In the genomic region with DNA sequence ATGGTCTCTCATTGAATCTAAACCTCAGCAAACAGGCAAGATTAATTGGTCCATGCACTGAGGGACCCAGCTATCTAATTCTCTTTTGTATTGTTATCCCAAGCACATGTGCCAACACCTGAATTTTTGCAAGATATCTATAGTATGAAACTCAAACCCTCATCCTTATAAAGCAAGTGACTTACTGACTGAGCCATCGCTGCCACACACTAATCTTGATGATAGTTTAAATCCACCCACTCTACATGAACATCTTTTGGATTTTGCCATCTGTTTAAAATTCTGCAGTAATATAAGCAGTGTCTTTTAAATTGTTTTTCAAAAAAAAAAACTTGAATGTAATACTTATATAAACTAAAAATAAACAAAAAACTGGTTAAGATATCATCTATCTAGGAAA, we compare ENCODE assay signal across 24 mouse cellular contexts.
DNase-seq lines count a peak whose midpoint lies in the region; TF ChIP-seq lines count a peak whose summit lies in the region.
"Had no signal": no experiment of that assay in that cellular context is flagged by ENCODE, and none has a peak within 500 bp of the region (broad histone marks: within the 10 kb centered on the region; RNA-seq: fewer than 3 reads in every experiment).

No protein-coding gene starts in this region.

- DNase-seq in frontal cortex, adult 2 months (ENCODE audit: extremely low spot score in 1 of 2, low spot score in 1 of 2) = peak; percentile 19 to 39
- DNase-seq in frontal cortex, postnatal 25 days (ENCODE audit: low spot score in 2 of 2) = no peak
- DNase-seq in left cerebral cortex, adult 2 months (ENCODE audit: extremely low spot score in 1 of 2, low spot score in 2 of 2) = no peak
- no peak for DNase-seq in left cerebral cortex, adult 8-10 months (ENCODE audit: low spot score in 2 of 2)
- DNase-seq in brain, adult 2 months (ENCODE audit: low read depth, low spot score) = peak; percentile 60
- DNase-seq in heart, adult 8-10 months (ENCODE audit: low spot score) = no peak
- DNase-seq: adrenal gland, postnatal 10 days; adrenal gland, postnatal 36 days; B cell, adult 2 months; cerebellum, adult 11 months; cerebellum, adult 2 months; cerebellum, adult 9-11 months; cerebellum, postnatal 25 days; embryo, embryonic 11 days; gastrocnemius, postnatal 10 days; gastrocnemius, postnatal 36 days; heart, adult 2 months had no signal

- intact Hi-C loops in left cerebral cortex, adult 2 months (cut with DNase I) = no loop called here

- TF ChIP-seq CTCF in left cerebral cortex, adult 2 months (IDR thresholded peaks at IDR 0.05) = no peak

- peak overlapping the region; percentile 67 for H3K27ac ChIP-seq in left cerebral cortex, adult 2 months
- H3K27ac ChIP-seq: embryonic facial prominence, embryonic 10.5 days; embryonic facial prominence, embryonic 13.5 days; forebrain, embryonic 12.5 days; forebrain, embryonic 15.5 days; heart, adult 2 months; hindbrain, embryonic 12.5 days; hindbrain, embryonic 15.5 days had no signal

- H3K4me3 ChIP-seq in left cerebral cortex, adult 2 months = no peak overlapping the region
- H3K4me3 ChIP-seq: embryonic facial prominence, embryonic 10.5 days; embryonic facial prominence, embryonic 13.5 days; erythroblast, embryonic 14.5 days; forebrain, embryonic 12.5 days; forebrain, embryonic 15.5 days; heart, adult 2 months; hindbrain, embryonic 12.5 days; hindbrain, embryonic 15.5 days had no signal

Comparison
In these comparisons a context has a peak if more than half of its experiments do, and no peak if none do; other contexts are left out.
1. DNase-seq: peak in frontal cortex, adult 2 months (2 of 2) and brain, adult 2 months (single experiment); none in frontal cortex, postnatal 25 days (0 of 2), left cerebral cortex, adult 2 months (0 of 2), left cerebral cortex, adult 8-10 months (0 of 2) and heart, adult 8-10 months (single experiment).